Mouse (Mus musculus) forebrain, embryonic 11.5 days (tissue): Measurements from ENCODE around the gene Cd101. TPM values are rescaled to one million over a fixed set of nuclear protein-coding genes. Genes with fewer than 3 reads are reported as not detected.

Source experiments
- ATAC-seq: fragments of 200-750 bp; cut with Nextera tagmentation; replicated peaks from 2 replicates; pipeline ENCODE4 v1.8.0; 2017; ENCODE audit warnings: moderate TSS enrichment; ENCODE audit not compliant: low FRiP score
- DNase-seq: peaks from one replicate; pipeline ENCODE4 v3.0.0-alpha.2; 2017; ENCODE audit warnings: low spot score
- H3K27ac ChIP-seq: fragments of 300-500 bp; sonication (generic); 2 replicates; pipeline ENCODE4 v1.5.1; 2014; ENCODE audit warnings: low read depth, low read length
- H3K27me3 ChIP-seq: fragments of 300-500 bp; sonication (generic); 2 replicates; pipeline ENCODE4 v1.6.1; 2014; ENCODE audit warnings: mild to moderate bottlenecking, low read length, mixed read lengths; ENCODE audit not compliant: control insufficient read depth, insufficient read depth
- H3K36me3 ChIP-seq: fragments of 300-500 bp; sonication (generic); 2 replicates; pipeline ENCODE4 v1.6.1; 2014; ENCODE audit warnings: mild to moderate bottlenecking, low read length, moderate library complexity, mixed read lengths; ENCODE audit not compliant: control insufficient read depth, insufficient read depth
- H3K4me1 ChIP-seq: fragments of 300-500 bp; sonication (generic); replicated peaks from 2 replicates; pipeline ENCODE4 v1.6.1; 2014; ENCODE audit warnings: low read length, mixed read lengths; ENCODE audit not compliant: control insufficient read depth, insufficient read depth
- H3K4me2 ChIP-seq: fragments of 300-500 bp; sonication (generic); 2 replicates; pipeline ENCODE4 v1.6.1; 2014; ENCODE audit warnings: low read depth, mild to moderate bottlenecking, low read length, moderate library complexity, mixed read lengths; ENCODE audit not compliant: severe bottlenecking
- H3K4me3 ChIP-seq: fragments of 300-500 bp; sonication (generic); 2 replicates; pipeline ENCODE4 v1.5.1; 2014; ENCODE audit warnings: low read depth, low read length
- H3K9ac ChIP-seq: fragments of 300-500 bp; sonication (generic); 2 replicates; pipeline ENCODE4 v1.6.1; 2014; ENCODE audit warnings: low read length
- H3K9me3 ChIP-seq: fragments of 300-500 bp; sonication (generic); 2 replicates; pipeline ENCODE4 v1.6.1; 2016; ENCODE audit warnings: low read length, mixed read lengths; ENCODE audit not compliant: control insufficient read depth
- WGBS: fragments of 180-500 bp; shearing (Covaris S2); extraction: QIAGEN DNeasy Blood & Tissue Kit; methylation state at CpG from one replicate; pipeline ENCODE4 v1.1.7; 2014; 5-methylcytosine and 5-hydroxymethylcytosine counted together
- polyA plus RNA-seq: library from polyadenylated mRNA; unstranded; fragments of >200 nt; fragmentation: Nextera tagmentation; extraction: Ambion mirVana; gene quantifications from 2 replicates; pipeline ENCODE4 v1.2.1, GENCODE M21; 2014

The Cd101 gene
- polyA plus RNA-seq, 1 experiment from 2014 or later, result 0.07 TPM

- Histone ChIP-seq H3K27ac (no peak overlapping the region), H3K9ac (no peak overlapping the region), H3K9me3 (no peaks in the 10 kb centered on the region), H3K4me2 (no peak overlapping the region), H3K36me3 (no peaks in the 10 kb centered on the region), H3K4me1 (no peaks in the 10 kb centered on the region), H3K27me3 (no peaks in the 10 kb centered on the region), H3K4me3 (no peak overlapping the region)
- DNase-seq (no peak), ATAC-seq (no peak)
- 92% methylated on average over 7 of the region's 7 CpGs for WGBS
Measured at GRCm38 (mm10) chr3:100993158-100993557, 36.2 kb downstream of the Cd101 start.

DNA sequence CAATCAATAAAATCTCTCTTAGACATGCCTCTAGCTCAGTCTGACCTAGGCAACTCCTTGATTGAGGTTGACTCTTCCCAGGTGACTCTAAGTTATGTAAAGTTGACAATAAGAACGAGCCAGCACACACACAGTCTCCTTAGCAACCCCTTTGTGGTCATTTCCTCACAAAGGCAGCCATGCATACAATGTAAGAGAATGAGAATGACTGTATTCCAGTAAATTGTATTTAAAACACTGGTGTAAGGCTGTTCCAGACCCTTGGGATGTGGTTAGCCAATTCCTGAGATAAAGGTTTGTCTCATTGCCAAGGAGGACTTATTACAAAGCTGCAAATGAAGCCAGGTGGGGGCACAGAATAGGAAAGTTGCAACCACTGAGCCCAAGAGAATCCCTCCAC is 39.1 kb downstream of the Cd101 start:
- DNase-seq (no peak), ATAC-seq (no peak)
- H3K4me1 ChIP-seq, result no peaks in the 10 kb centered on the region
- H3K4me2 ChIP-seq, result no peak overlapping the region
- H3K4me3 ChIP-seq, result no peak overlapping the region
- no peaks in the 10 kb centered on the region for H3K27me3 ChIP-seq
- no peak overlapping the region for H3K9ac ChIP-seq
- no peaks in the 10 kb centered on the region for H3K36me3 ChIP-seq
- no peak overlapping the region for H3K27ac ChIP-seq
- H3K9me3 ChIP-seq, result no peaks in the 10 kb centered on the region
- WGBS, result 53% methylated on average over 1 of the region's 1 CpGs

GRCm38 (mm10) chr3:100989417-100989816 is 39.9 kb downstream of the Cd101 start:
- 52% methylated on average over 12 of the region's 12 CpGs for WGBS
- Histone ChIP-seq H3K4me3 (no peak overlapping the region), H3K27ac (no peak overlapping the region), H3K4me2 (no peak overlapping the region), H3K9me3 (no peaks in the 10 kb centered on the region), H3K27me3 (no peaks in the 10 kb centered on the region), H3K4me1 (no peaks in the 10 kb centered on the region), H3K9ac (no peak overlapping the region), H3K36me3 (no peaks in the 10 kb centered on the region)
- DNase-seq (no peak), ATAC-seq (no peak)

- Histone ChIP-seq H3K9me3 (no peaks in the 10 kb centered on the region), H3K36me3 (no peaks in the 10 kb centered on the region), H3K4me1 (no peaks in the 10 kb centered on the region; the same call in 1 of the 2 replicates), H3K27ac (no peak overlapping the region), H3K4me2 (no peak overlapping the region), H3K27me3 (no peaks in the 10 kb centered on the region), H3K4me3 (no peak overlapping the region), H3K9ac (no peak overlapping the region)
- ATAC-seq (no peak), DNase-seq (no peak)
- 82% methylated on average over 8 of the region's 8 CpGs for WGBS
Measured at GRCm38 (mm10) chr3:100979290-100979689, 50.1 kb downstream of the Cd101 start.

GRCm38 (mm10) chr3:100973906-100974305 is 55.5 kb downstream of the Cd101 start:
- Histone ChIP-seq H3K4me1 (0 out of 2 replicates have a peak, but pooled peaks cover under 1% of the 10 kb centered on the region), H3K27me3 (no peaks in the 10 kb centered on the region), H3K9me3 (no peaks in the 10 kb centered on the region), H3K9ac (no peak overlapping the region), H3K27ac (no peak overlapping the region), H3K4me2 (no peak overlapping the region), H3K4me3 (no peak overlapping the region), H3K36me3 (no peaks in the 10 kb centered on the region)
- DNase-seq (no peak), ATAC-seq (no peak)
- WGBS, result 9% methylated on average over 1 of the region's 1 CpGs

- ATAC-seq, result peak; percentile 99
- WGBS, result under 1% methylated on average over 40 of the region's 40 CpGs
- H3K4me2 ChIP-seq, result peak within 1 kb of the TSS; percentile 72
Measured at GRCm38 (mm10) chr3:100969176-100969917, 60.0 kb downstream of the Cd101 start, which contains the start of gene Ttf2. Ttf2 (minus strand) TSS chr3:100969663.

DNA sequence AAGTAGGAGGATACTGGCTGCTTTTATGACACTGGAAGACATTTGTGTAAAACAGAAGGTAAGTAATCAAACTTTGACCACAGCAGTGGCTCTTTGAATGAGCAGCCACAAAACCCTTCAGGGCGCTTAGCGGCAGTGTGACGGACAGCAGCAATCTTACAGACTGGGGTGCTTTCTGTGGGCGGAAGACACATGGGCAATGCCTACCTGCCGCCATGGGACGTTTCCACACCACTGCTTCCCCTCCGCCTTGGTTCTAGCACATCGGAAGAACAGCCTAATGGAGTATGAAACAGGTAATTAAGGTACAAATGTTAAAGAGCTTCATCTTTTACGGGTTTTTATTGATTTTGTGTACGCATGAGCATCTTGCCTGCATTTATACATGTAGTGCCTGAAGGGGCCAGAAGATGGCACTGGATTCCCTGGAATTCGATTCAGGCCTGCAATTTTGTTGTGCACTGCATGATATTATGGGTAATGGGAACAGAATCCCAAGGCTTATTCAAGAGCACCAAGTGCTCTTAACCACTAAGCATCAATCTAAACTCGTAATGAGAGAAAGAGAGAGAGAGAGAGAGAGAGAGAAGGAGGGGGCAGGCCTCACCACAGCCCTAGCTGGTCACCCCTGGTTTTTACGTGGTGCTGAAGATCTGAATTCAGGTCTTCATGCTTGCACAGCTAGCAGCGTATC is 65.4 kb downstream of the Cd101 start:
- DNase-seq, result peak; percentile 61
- Histone ChIP-seq H3K27me3 (no peaks in the 10 kb centered on the region), H3K4me2 (no peak overlapping the region), H3K4me1 (0 out of 2 replicates have a peak, but pooled peaks cover 3% of the 10 kb centered on the region), H3K4me3 (no peak overlapping the region), H3K9ac (no peak overlapping the region), H3K9me3 (no peaks in the 10 kb centered on the region), H3K27ac (no peak overlapping the region), H3K36me3 (peaks cover 5% of the 10 kb centered on the region; the same call in 1 of the 2 replicates)
- WGBS, result 84% methylated on average over 14 of the region's 14 CpGs
- ATAC-seq, result no peak

More at GRCm38 (mm10) chr3:100969176-100969917, 60.0 kb downstream of the Cd101 start, which contains the start of gene Ttf2:
- Histone ChIP-seq H3K9ac (peak within 1 kb of the TSS; percentile 78), H3K4me1 (0 out of 2 replicates have a peak, but pooled peaks cover 3% of the 10 kb centered on the region), H3K4me3 (peak within 1 kb of the TSS; percentile 72), H3K27me3 (no peaks in the 10 kb centered on the region), H3K36me3 (no peaks in the 10 kb centered on the region), H3K27ac (no peak within 1 kb of the TSS), H3K9me3 (no peaks in the 10 kb centered on the region)
- peak; percentile 95 for DNase-seq

DNA sequence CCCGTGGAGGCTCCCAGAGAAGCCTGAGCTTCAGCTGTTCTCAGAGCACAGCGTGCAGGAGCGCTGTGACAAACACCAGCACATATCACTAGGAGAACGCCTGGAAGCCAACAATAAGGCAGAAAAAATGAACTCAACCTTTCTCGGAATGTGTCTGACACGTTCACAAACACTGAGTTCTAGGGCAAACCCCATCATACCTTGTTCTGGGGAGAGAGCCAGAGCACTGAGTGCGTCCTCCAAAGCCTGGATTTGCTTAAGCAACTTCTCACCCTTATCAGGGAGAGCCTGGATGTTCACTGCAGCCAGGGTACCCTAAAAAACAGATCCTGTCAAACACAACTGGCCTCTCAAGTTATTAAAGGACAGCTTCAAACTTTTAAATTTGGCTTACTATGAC is 67.9 kb downstream of the Cd101 start:
- H3K4me2 ChIP-seq, result no peak overlapping the region
- ATAC-seq (no peak), DNase-seq (no peak)
- no peaks in the 10 kb centered on the region for H3K4me1 ChIP-seq
- no peak overlapping the region for H3K27ac ChIP-seq
- no peaks in the 10 kb centered on the region for H3K27me3 ChIP-seq
- no peak overlapping the region for H3K4me3 ChIP-seq
- H3K36me3 ChIP-seq, result peaks cover 5% of the 10 kb centered on the region; the same call in 1 of the 2 replicates
- 95% methylated on average over 7 of the region's 7 CpGs for WGBS
- no peak overlapping the region for H3K9ac ChIP-seq
- no peaks in the 10 kb centered on the region for H3K9me3 ChIP-seq
